Mouse (Mus musculus): ENCODE measurements around the gene Olfr94.

GRCm38 (mm10) chr17:37213018-37213417 is 12.2 kb upstream of the Olfr94 start, which contains the start of gene Olfr95:
- TF ChIP-seq CTCF (IDR thresholded peaks at IDR 0.05; ENCODE audit: borderline replicate concordance, extremely low read depth, insufficient read depth, insufficient read length) (no peak), POLR2A (IDR thresholded peaks at IDR 0.05; ENCODE audit: borderline replicate concordance, extremely low read depth, insufficient read depth, insufficient read length, poor library complexity, severe bottlenecking) (no peak)
